Mouse (Mus musculus) CH12.LX (cell line): ENCODE data around the gene Coq2.

Experiments used
- CHD2 ChIP-seq: IDR thresholded peaks from 2 replicates; pipeline ENCODE4 v1.6.1; 2011; ENCODE audit warnings: low read length, improper control_type of control experiment
- CTCF ChIP-seq, 2 experiments: IDR thresholded peaks in 1 of 2; conservative IDR thresholded peaks in 1 of 2; 2 replicates each; pipeline ENCODE4 v1.5.1; 2011 to 2012; ENCODE audit warnings: low read depth in 2 of 2, low read length in 2 of 2, improper control_type of control experiment in 1 of 2, inconsistent platforms in 1 of 2, mild to moderate bottlenecking in 1 of 2, moderate library complexity in 1 of 2
- GABPA ChIP-seq: IDR thresholded peaks from 2 replicates; pipeline ENCODE4 v1.6.1; 2012; ENCODE audit warnings: low read depth, low read length, improper control_type of control experiment, inconsistent platforms; ENCODE audit not compliant: insufficient replicate concordance
- HCFC1 ChIP-seq: IDR thresholded peaks from 2 replicates; pipeline ENCODE4 v1.6.1; 2012; ENCODE audit warnings: low read depth, mild to moderate bottlenecking, inconsistent platforms, low read length, improper control_type of control experiment
- KAT2A ChIP-seq: IDR thresholded peaks from 2 replicates; pipeline ENCODE4 v1.6.1; 2012; ENCODE audit warnings: low read length, improper control_type of control experiment, inconsistent platforms; ENCODE audit not compliant: insufficient replicate concordance
- MAZ ChIP-seq: IDR thresholded peaks from 2 replicates; pipeline ENCODE4 v1.6.1; 2012; ENCODE audit warnings: low read depth, mild to moderate bottlenecking, inconsistent platforms, low read length, improper control_type of control experiment, moderate library complexity
- MXI1 ChIP-seq: IDR thresholded peaks from 2 replicates; pipeline ENCODE4 v1.6.1; 2011; ENCODE audit warnings: mild to moderate bottlenecking, low read depth, low read length, improper control_type of control experiment
- POLR2A ChIP-seq: IDR thresholded peaks from 2 replicates; pipeline ENCODE4 v1.6.1; 2011; ENCODE audit warnings: low read depth, mild to moderate bottlenecking, improper control_type of control experiment, low read length
- POLR2AphosphoS2 ChIP-seq: IDR thresholded peaks from 2 replicates; pipeline ENCODE4 v1.6.1; 2011; ENCODE audit warnings: low read depth, low read length, improper control_type of control experiment
- SIN3A ChIP-seq: IDR thresholded peaks from 2 replicates; pipeline ENCODE4 v1.6.1; 2012; ENCODE audit warnings: low read length, improper control_type of control experiment, inconsistent platforms
- SMC3 ChIP-seq: IDR thresholded peaks from 2 replicates; pipeline ENCODE4 v1.6.1; 2011; ENCODE audit warnings: low read depth, low read length, improper control_type of control experiment
- ZC3H11A ChIP-seq: IDR thresholded peaks from 2 replicates; pipeline ENCODE4 v1.6.1; 2012; ENCODE audit warnings: low read depth, mild to moderate bottlenecking, inconsistent platforms, low read length, improper control_type of control experiment
- ZMIZ1 ChIP-seq: IDR thresholded peaks from 2 replicates; pipeline ENCODE4 v1.6.1; 2012; ENCODE audit warnings: low read depth, mild to moderate bottlenecking, inconsistent platforms, low read length, improper control_type of control experiment

DNA sequence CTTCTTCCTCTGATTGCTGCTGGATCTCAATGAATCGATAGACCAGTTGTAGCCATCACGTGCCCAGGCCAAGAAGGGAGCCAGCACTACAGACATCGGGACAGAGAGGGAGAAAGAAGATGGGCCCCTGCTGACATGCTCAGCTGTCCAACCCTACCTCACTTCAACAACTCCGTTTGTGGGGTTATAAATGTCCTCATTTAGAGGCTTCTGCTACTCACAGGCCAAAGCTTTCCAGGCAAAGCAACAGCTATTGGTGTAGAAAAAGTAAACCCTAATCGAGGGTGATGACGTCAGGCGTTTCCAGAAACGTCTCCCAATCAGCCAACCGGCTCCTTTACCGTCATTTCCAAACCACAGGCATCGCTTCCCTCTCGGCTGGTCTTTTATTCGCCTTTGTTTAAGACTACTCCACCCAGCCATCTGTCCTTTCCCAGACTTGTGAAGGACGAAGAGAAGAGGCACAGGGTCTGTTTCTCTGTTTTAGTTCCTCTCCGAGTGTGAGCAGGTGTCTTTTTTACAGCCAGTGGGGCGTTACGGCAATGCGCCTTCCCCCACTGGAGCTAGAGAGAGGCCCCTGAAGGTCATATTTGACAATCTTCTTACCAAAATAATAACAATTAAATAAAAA is 5.1 kb upstream of the Coq2 start:
- TF ChIP-seq MXI1 (no peak; the same call in 1 of the 2 replicates), CTCF (conservative IDR thresholded peaks at IDR 0.05 in 1 of 2, IDR thresholded peaks at IDR 0.05 in 1 of 2; ENCODE audit: low read depth in 2 of 2, low read length in 2 of 2) (no peak), KAT2A (no peak), ZC3H11A (no peak), SMC3 (0 out of 2 replicates have a peak, but pooled peaks have one; percentile 5), POLR2A (peak; percentile 70), CHD2 (peak; percentile 92), POLR2AphosphoS2 (0 out of 2 replicates have a peak, but pooled peaks have one; percentile 46), ZMIZ1 (peak; percentile 11; the same call in 1 of the 2 replicates), SIN3A (peak; percentile 86), HCFC1 (0 out of 2 replicates have a peak, but pooled peaks have one; percentile 17), GABPA (no peak), MAZ (0 out of 2 replicates have a peak, but pooled peaks have one; percentile 23)
